Mouse (Mus musculus) embryonic facial prominence, embryonic 14.5 days (tissue): Measurements from ENCODE around the gene Ddah1. TPM values are rescaled to one million over a fixed set of nuclear protein-coding genes. Genes with fewer than 3 reads are reported as not detected.
A peak's percentile ranks its signal among the peaks of the same experiment; 100 is the strongest.

Source experiments
- ATAC-seq: fragments of 200-750 bp; cut with Nextera tagmentation; 2 replicates; pipeline ENCODE4 v1.8.0; 2017; ENCODE audit warnings: low read depth, moderate number of reproducible peaks, moderate TSS enrichment
- DNase-seq: peaks from one replicate; pipeline ENCODE4 v3.0.0-alpha.2; 2015; ENCODE audit warnings: low spot score
- H3K27ac ChIP-seq: fragments of 300-500 bp; sonication (generic); replicated peaks from 2 replicates; pipeline ENCODE4 v1.5.1; 2014; ENCODE audit warnings: low read depth, mild to moderate bottlenecking, low read length, moderate library complexity
- H3K27me3 ChIP-seq: fragments of 300-500 bp; sonication (generic); replicated peaks from 2 replicates; pipeline ENCODE4 v1.6.1; 2014; ENCODE audit warnings: low read length; ENCODE audit not compliant: control insufficient read depth, insufficient read depth
- H3K36me3 ChIP-seq: fragments of 300-500 bp; sonication (generic); 2 replicates; pipeline ENCODE4 v1.6.1; 2014; ENCODE audit warnings: low read length, mixed read lengths; ENCODE audit not compliant: control insufficient read depth, insufficient read depth
- H3K4me1 ChIP-seq: fragments of 300-500 bp; sonication (generic); 2 replicates; pipeline ENCODE4 v1.6.1; 2014; ENCODE audit warnings: antibody characterized with exemption, low read length; ENCODE audit not compliant: control insufficient read depth, insufficient read depth
- H3K4me2 ChIP-seq: fragments of 300-500 bp; sonication (generic); 2 replicates; pipeline ENCODE4 v1.6.1; 2014; ENCODE audit warnings: low read depth, mild to moderate bottlenecking, low read length, moderate library complexity, mixed read lengths
- H3K4me3 ChIP-seq: fragments of 300-500 bp; sonication (generic); 2 replicates; pipeline ENCODE4 v1.5.1; 2014; ENCODE audit warnings: low read depth, mild to moderate bottlenecking, low read length
- H3K9ac ChIP-seq: fragments of 300-500 bp; sonication (generic); 2 replicates; pipeline ENCODE4 v1.6.1; 2014; ENCODE audit warnings: low read depth, mild to moderate bottlenecking, low read length, moderate library complexity, mixed read lengths
- H3K9me3 ChIP-seq: fragments of 300-500 bp; sonication (generic); 2 replicates; pipeline ENCODE4 v1.6.1; 2016; ENCODE audit warnings: low read length; ENCODE audit not compliant: control insufficient read depth
- WGBS: fragments of 180-500 bp; shearing (Covaris S2); extraction: QIAGEN DNeasy Blood & Tissue Kit; methylation state at CpG from one replicate; pipeline ENCODE4 v1.1.7; 2014; 5-methylcytosine and 5-hydroxymethylcytosine counted together
- polyA plus RNA-seq: library from polyadenylated mRNA; unstranded; fragments of >200 nt; fragmentation: Nextera tagmentation; extraction: Ambion mirVana; gene quantifications from 2 replicates; pipeline ENCODE4 v1.2.1, GENCODE M21; 2014

Gene Ddah1
- polyA plus RNA-seq, 1 experiment from 2014 or later: 50.9 TPM

DNA sequence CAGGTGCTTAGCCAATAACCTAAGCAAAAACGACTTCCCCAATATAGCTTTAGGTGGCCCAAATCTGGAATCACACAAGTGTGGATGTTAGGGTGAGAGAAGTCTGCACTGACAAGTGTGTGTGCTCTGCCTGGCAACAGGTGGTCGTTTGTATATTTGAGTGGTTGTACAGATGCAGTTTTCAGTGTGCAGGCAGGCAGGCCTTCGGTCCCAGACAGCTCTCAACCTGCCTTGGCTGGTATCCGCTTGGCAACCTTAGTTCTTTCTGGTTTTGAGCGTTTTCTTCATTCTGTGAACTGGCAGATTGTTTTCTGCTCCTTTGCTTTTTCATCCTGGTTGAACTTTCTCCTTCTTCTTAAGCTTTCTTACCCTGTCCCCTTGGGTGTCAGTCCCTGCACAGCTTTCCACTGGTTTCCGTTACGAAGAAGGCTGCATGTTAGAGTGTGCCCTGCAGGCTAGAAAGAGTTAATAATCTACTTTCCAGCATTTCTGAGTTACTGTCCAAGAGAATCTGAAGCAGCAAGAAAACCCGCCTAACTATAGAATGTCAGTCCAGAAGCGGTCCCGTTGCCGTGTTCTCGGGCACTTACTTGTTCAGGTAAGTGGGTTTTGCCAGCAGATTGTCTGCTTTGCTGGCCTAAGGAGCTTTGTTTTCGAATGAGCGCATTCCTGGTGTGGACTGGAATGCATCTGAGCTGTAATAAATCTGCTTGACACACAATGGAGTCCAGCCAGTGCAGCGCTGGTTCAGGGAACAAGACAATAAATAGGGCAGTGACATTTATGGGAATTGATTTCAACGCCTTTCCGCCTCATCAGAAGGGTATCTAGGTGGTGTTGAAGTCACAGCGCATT, 68.9 kb downstream of the Ddah1 start:
- Histone ChIP-seq H3K4me3 (no peak overlapping the region), H3K27me3 (no peaks in the 10 kb centered on the region), H3K4me1 (peaks cover 14% of the 10 kb centered on the region), H3K9me3 (no peaks in the 10 kb centered on the region), H3K27ac (no peak overlapping the region), H3K9ac (no peak overlapping the region), H3K36me3 (no peaks in the 10 kb centered on the region), H3K4me2 (peak overlapping the region; percentile 27)
- peak; percentile 72 for DNase-seq
- 42% methylated on average over 18 of the region's 18 CpGs for WGBS
- peak; percentile 82 for ATAC-seq

DNA sequence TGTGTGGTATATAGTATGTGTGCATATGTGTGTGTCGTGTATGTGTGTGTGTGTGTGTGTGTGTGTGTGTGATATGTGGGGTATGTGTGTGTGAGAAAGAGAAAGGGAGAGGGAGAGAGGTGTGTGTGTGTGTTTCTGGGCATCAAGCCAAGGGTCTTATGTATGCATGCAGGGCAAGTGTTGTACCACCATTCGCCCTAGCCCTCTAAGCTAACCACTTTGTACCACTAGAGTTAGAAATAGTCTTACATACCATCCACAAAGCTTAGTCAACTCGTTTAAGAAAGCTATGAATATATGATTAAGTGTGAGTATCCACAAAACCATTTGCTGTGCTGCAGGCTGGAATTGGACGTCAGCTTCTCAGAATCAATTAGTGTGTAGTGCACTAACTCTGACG, 70.4 kb downstream of the Ddah1 start:
- no peaks in the 10 kb centered on the region for H3K9me3 ChIP-seq
- H3K4me3 ChIP-seq: no peak overlapping the region
- no peak for ATAC-seq
- no peak overlapping the region for H3K4me2 ChIP-seq
- H3K27ac ChIP-seq: no peak overlapping the region
- WGBS: 69% methylated on average over 5 of the region's 5 CpGs
- H3K36me3 ChIP-seq: no peaks in the 10 kb centered on the region
- peaks cover 14% of the 10 kb centered on the region for H3K4me1 ChIP-seq
- DNase-seq: no peak
- H3K9ac ChIP-seq: no peak overlapping the region
- H3K27me3 ChIP-seq: no peaks in the 10 kb centered on the region

DNA sequence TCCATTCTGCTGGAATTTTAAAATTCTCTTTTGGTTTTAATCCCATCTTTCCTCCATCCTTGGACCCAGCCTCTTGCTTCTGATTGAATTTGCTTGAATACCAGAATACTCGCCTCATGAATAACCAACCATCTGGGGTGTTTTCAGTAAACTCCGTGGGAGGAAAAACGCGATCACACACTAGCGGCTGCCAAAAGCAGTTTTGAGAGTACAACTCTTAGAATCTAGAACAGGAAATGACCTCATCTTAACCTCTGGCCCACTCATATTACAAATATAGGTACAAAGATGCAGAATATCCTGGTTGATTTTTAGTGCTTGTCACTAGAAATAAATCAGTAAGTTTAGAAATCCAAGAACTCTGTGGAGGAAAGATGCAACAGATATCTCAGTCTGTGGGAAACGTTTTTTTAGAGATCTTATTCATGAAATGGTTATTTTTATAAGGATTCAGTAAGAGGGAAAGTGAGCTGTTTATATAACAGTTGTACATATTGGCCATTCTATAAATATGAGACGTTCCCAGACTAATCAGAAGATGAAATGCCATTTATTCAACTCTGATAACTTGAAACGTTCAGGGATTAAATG, 75.6 kb downstream of the Ddah1 start:
- no peaks in the 10 kb centered on the region for H3K36me3 ChIP-seq
- no peak overlapping the region for H3K4me2 ChIP-seq
- no peak overlapping the region for H3K9ac ChIP-seq
- WGBS: 27% methylated on average over 8 of the region's 8 CpGs
- H3K27me3 ChIP-seq: no peaks in the 10 kb centered on the region
- peak; percentile 90 for DNase-seq
- H3K9me3 ChIP-seq: no peaks in the 10 kb centered on the region
- no peak overlapping the region for H3K4me3 ChIP-seq
- no peaks in the 10 kb centered on the region; the same call in 1 of the 2 replicates for H3K4me1 ChIP-seq
- ATAC-seq: peak; percentile 30; the same call in 1 of the 2 replicates
- no peak overlapping the region for H3K27ac ChIP-seq

DNA sequence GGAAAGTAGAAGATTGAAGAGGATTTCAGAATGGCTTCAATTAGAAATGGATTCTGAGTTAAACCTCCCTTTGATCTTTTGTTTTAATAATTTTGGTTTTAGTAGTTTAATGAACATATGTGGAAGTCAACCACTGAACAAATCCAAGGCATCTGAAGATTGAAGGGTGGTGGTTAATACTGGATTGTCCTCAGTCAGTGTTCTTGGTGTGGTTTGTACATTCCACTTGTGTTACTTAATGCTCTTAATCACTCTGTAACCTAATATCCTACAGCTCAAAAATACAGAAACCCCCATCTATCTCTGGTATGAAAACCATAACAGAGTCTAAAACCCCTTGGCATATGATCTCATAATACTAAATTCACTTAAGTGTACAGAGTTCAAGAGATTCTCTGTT, 79.8 kb downstream of the Ddah1 start:
- Histone ChIP-seq H3K9ac (no peak overlapping the region), H3K4me1 (peaks cover 5% of the 10 kb centered on the region; the same call in 1 of the 2 replicates), H3K4me2 (no peak overlapping the region), H3K9me3 (no peaks in the 10 kb centered on the region), H3K27ac (no peak overlapping the region), H3K4me3 (no peak overlapping the region), H3K27me3 (no peaks in the 10 kb centered on the region), H3K36me3 (no peaks in the 10 kb centered on the region)
- DNase-seq (peak; percentile 51), ATAC-seq (no peak)

- H3K27ac ChIP-seq: no peak overlapping the region
- H3K27me3 ChIP-seq: no peaks in the 10 kb centered on the region
- no peak overlapping the region for H3K4me3 ChIP-seq
- DNase-seq (no peak), ATAC-seq (no peak)
- H3K36me3 ChIP-seq: no peaks in the 10 kb centered on the region
- H3K4me2 ChIP-seq: no peak overlapping the region
- WGBS: 70% methylated on average over 12 of the region's 12 CpGs
- no peak overlapping the region for H3K9ac ChIP-seq
- H3K4me1 ChIP-seq: 0 out of 2 replicates have a peak, but pooled peaks cover 5% of the 10 kb centered on the region
- H3K9me3 ChIP-seq: no peaks in the 10 kb centered on the region
Observed at GRCm38 (mm10) chr3:145841961-145842710, 83.7 kb downstream of the Ddah1 start.

DNA sequence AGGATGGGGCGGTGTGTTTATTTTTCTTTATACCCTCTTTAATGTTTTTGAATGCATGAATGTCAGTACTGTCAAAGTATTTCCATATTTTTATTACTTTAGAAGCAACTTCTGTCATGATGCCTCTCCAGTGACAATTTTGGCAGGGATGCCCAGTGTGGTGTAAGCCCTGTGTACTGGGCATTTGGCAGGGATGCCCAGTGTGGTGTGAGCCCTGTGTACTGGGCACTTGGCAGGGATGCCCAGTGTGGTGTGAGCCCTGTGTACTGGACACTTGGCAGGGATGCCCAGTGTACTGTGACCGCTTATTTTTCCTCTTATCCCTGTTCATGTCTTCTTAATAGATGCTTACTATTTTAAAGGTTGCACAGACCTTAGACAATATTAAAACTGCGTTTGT, 85.4 kb downstream of the Ddah1 start:
- H3K27ac ChIP-seq: no peak overlapping the region
- 86% methylated on average over 3 of the region's 3 CpGs for WGBS
- H3K9ac ChIP-seq: no peak overlapping the region

DNA sequence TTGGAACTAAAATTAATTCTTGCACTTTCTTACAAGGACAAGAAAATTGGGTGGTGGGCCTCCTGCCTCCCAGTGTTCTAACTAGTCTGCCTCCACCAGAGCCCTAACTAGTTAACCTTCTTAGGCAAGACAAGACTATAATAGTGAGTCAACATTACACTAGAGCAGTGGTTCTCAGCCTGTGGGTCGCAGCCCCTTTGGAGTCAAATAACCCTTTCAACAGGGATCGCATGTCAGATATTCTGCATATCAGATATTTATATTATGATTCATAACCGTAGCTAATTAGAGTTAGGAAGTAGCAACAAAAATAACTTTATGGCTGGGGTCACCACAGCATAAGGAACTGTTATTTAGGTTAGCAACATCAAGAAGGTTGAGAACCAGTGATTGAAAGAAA, 86.4 kb downstream of the Ddah1 start:
- no peak overlapping the region for H3K4me2 ChIP-seq
- DNase-seq (no peak), ATAC-seq (no peak)
- H3K27me3 ChIP-seq: no peaks in the 10 kb centered on the region
- H3K27ac ChIP-seq: no peak overlapping the region
- H3K36me3 ChIP-seq: no peaks in the 10 kb centered on the region
- H3K9me3 ChIP-seq: no peaks in the 10 kb centered on the region
- H3K9ac ChIP-seq: no peak overlapping the region
- 0 out of 2 replicates have a peak, but pooled peaks cover 5% of the 10 kb centered on the region for H3K4me1 ChIP-seq
- 65% methylated on average over 3 of the region's 3 CpGs for WGBS
- no peak overlapping the region for H3K4me3 ChIP-seq

More for the DNA sequence above, 85.4 kb downstream of the Ddah1 start:
- H3K4me2 ChIP-seq: no peak overlapping the region
- H3K4me1 ChIP-seq: 0 out of 2 replicates have a peak, but pooled peaks cover 5% of the 10 kb centered on the region
- no peaks in the 10 kb centered on the region for H3K9me3 ChIP-seq
- no peaks in the 10 kb centered on the region for H3K36me3 ChIP-seq
- ATAC-seq (no peak), DNase-seq (no peak)
- no peaks in the 10 kb centered on the region for H3K27me3 ChIP-seq
- no peak overlapping the region for H3K4me3 ChIP-seq

DNA sequence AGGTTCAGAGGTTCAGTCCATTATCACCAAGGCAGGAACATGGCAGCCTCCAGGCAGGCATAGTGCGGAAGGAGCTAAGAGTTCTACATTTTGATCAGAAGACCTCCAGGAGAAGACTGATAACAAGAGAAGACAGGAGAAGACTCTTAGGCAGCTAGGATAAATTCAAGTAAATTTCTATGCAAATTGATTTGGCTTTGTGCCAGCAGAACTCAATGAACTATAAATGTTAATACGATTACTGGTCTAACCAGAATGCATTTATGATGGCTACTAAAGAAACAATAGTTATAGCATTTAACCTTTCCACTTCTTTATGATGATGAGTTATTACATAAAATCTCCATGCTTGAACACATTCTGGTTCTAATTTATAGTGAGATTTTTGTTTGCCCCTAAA, 87.8 kb downstream of the Ddah1 start:
- DNase-seq: no peak
- 90% methylated on average over 2 of the region's 2 CpGs for WGBS
- ATAC-seq: no peak

More for the DNA sequence above, 87.8 kb downstream of the Ddah1 start:
- Histone ChIP-seq H3K4me3 (no peak overlapping the region), H3K36me3 (no peaks in the 10 kb centered on the region), H3K9ac (no peak overlapping the region), H3K4me1 (0 out of 2 replicates have a peak, but pooled peaks cover 5% of the 10 kb centered on the region), H3K9me3 (no peaks in the 10 kb centered on the region), H3K27me3 (no peaks in the 10 kb centered on the region), H3K27ac (no peak overlapping the region), H3K4me2 (no peak overlapping the region)
